ENCODE assay signal across 7 mouse cellular contexts in the genomic region with DNA sequence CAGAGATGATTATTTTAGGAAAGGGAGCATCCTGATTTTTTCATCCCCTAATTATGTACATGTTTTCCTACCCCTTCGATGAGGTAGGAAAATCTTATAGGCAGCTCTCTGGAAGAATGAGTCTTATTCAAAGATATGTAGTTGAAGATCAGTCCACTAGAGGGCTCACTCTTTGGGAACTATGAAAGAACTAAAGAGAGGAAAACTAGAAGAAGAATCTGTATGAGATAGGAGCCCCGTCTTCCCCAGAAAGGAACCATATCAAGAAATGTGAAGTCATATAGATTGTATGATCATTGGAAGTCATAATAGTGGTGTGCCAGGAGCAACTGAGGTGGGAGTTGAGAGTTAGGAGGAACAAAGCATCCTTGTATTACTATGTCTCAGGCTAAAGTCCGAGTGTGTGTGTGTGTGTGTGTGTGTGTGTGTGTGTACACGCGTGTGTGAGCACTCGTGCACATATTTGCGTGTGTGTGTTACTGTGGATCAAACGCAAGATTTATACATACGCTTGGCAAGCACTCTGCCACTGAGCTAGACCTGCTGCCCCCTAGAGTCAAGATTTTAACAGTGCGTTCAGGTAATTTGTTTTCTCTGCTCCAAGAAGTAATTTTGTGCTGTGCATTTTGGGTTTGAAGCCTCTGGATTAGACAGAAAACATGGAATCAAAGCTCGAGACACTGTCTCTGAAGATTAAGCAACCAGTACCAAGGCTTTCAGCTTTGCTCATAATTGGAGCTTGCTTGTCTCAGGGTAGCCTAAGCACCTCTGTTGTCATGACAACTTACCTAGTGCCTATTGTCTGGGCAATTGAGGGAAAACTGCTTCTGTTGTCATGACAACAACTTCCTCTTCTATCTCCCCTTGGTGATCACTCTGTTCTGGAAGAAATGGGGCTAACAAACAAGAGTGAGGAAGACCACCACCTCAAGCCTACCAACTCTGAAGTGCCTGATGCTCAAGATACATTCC. TPM values are rescaled to one million over a fixed set of nuclear protein-coding genes. Genes with fewer than 3 reads are reported as not detected.
DNase-seq lines count a peak whose midpoint lies in the region; ATAC-seq and TF ChIP-seq lines count a peak whose summit lies in the region.

No protein-coding gene starts in this region.

- DNase-seq in limb, embryonic 14.5 days (ENCODE audit: low spot score) = peak; percentile 44
- DNase-seq in limb, embryonic 10.5 days (ENCODE audit: low spot score) = no peak
- DNase-seq in MEL (ENCODE audit: low read depth, low spot score) = peak; percentile 66
- peak; percentile 62 for DNase-seq in induced T-regulatory cell, adult 2 months (ENCODE audit: low read depth)
- no peak for DNase-seq in layer of hippocampus, postnatal 10 days (ENCODE audit: low spot score in 2 of 2)

- H3K27me3 ChIP-seq in limb, embryonic 14.5 days (ENCODE audit: control insufficient read depth, insufficient read depth, low read length) = no peaks in the 10 kb centered on the region
- peaks cover 62% of the 10 kb centered on the region for H3K27me3 ChIP-seq in limb, embryonic 10.5 days (ENCODE audit: low read depth, poor library complexity, severe bottlenecking)
- no peaks in the 10 kb centered on the region for H3K27me3 ChIP-seq in MEL (ENCODE audit: control insufficient read depth in 1 of 2, insufficient read depth in 2 of 2, low read length in 2 of 2)

- peaks cover 7% of the 10 kb centered on the region; the same call in 1 of the 2 replicates for H3K36me3 ChIP-seq in limb, embryonic 14.5 days (ENCODE audit: control insufficient read depth, insufficient read depth, low read length)
- H3K36me3 ChIP-seq in limb, embryonic 10.5 days = peaks cover 18% of the 10 kb centered on the region; the same call in 1 of the 2 replicates
- H3K36me3 ChIP-seq in MEL (ENCODE audit: control insufficient read depth in 1 of 2, insufficient read depth in 2 of 2, low read length in 2 of 2) = no peaks in the 10 kb centered on the region

- H3K79me2 ChIP-seq in MEL (ENCODE audit: control insufficient read depth, insufficient read depth, low read length, poor library complexity) = no peaks in the 10 kb centered on the region

- 78% methylated on average over 11 of the region's 11 CpGs for WGBS in limb, embryonic 14.5 days
- WGBS in limb, embryonic 10.5 days = 84% methylated on average over 11 of the region's 11 CpGs

- no peaks in the 10 kb centered on the region for H3K4me1 ChIP-seq in limb, embryonic 14.5 days (ENCODE audit: control insufficient read depth, insufficient read depth, low read length)
- H3K4me1 ChIP-seq in limb, embryonic 10.5 days = no peaks in the 10 kb centered on the region
- H3K4me1 ChIP-seq in MEL (ENCODE audit: control insufficient read depth in 1 of 2, insufficient read depth in 2 of 2, low read length in 2 of 2) = no peaks in the 10 kb centered on the region
- no peaks in the 10 kb centered on the region for H3K4me1 ChIP-seq in bone marrow macrophage, adult 2 months (ENCODE audit: control insufficient read depth, insufficient read depth, low read length)

- peak; percentile 48 to 74 (median 60) for TF ChIP-seq CTCF in MEL (IDR thresholded peaks at IDR 0.05 in 2 of 3, conservative IDR thresholded peaks at IDR 0.05 in 1 of 3; ENCODE audit: control insufficient read depth in 1 of 3, insufficient read depth in 1 of 3, low read depth in 2 of 3, low read length in 3 of 3, poor library complexity in 1 of 3, severe bottlenecking in 1 of 3)
- TF ChIP-seq CTCF in bone marrow macrophage, adult 2 months (IDR thresholded peaks at IDR 0.05; ENCODE audit: low read depth, low read length) = peak; percentile 38; the same call in 1 of the 2 replicates

- H3K27ac ChIP-seq in limb, embryonic 14.5 days (replicated peaks; ENCODE audit: low read depth, low read length) = no peak overlapping the region
- no peak overlapping the region for H3K27ac ChIP-seq in limb, embryonic 10.5 days
- no peak overlapping the region for H3K27ac ChIP-seq in MEL (ENCODE audit: control insufficient read depth, low read depth, low read length)
- no peak overlapping the region for H3K27ac ChIP-seq in bone marrow macrophage, adult 2 months (ENCODE audit: insufficient read depth, low read depth, low read length)

- no peak overlapping the region for H3K4me2 ChIP-seq in limb, embryonic 14.5 days (replicated peaks; ENCODE audit: low read depth, low read length, severe bottlenecking)

- H3K4me3 ChIP-seq in limb, embryonic 14.5 days (replicated peaks; ENCODE audit: low read length) = no peak overlapping the region
- no peak overlapping the region for H3K4me3 ChIP-seq in limb, embryonic 10.5 days
- H3K4me3 ChIP-seq in MEL (ENCODE audit: control insufficient read depth in 1 of 2, insufficient read depth in 1 of 2, low read depth in 2 of 2, low read length in 2 of 2) = no peak overlapping the region
- no peak overlapping the region for H3K4me3 ChIP-seq in bone marrow macrophage, adult 2 months (ENCODE audit: insufficient read depth, low read length)

- no peaks in the 10 kb centered on the region for H3K9me3 ChIP-seq in limb, embryonic 14.5 days (ENCODE audit: control insufficient read depth, low read length)
- H3K9me3 ChIP-seq in limb, embryonic 10.5 days (replicated peaks) = no peaks in the 10 kb centered on the region
- H3K9me3 ChIP-seq in MEL (replicated peaks; ENCODE audit: insufficient read depth, low read length) = no peaks in the 10 kb centered on the region

- ATAC-seq in limb, embryonic 14.5 days (ENCODE audit: low FRiP score, low read depth) = no peak
- ATAC-seq in monocyte, adult 5-6 weeks (replicated peaks; ENCODE audit: insufficient number of reproducible peaks, low FRiP score, low TSS enrichment, poor library complexity, severe bottlenecking) = no peak

- peak; percentile 22 for TF ChIP-seq RAD21 in MEL (IDR thresholded peaks at IDR 0.05; ENCODE audit: low read depth, low read length)

- no peak for TF ChIP-seq EP300 in MEL (IDR thresholded peaks at IDR 0.05; ENCODE audit: low read depth in 1 of 2, low read length in 2 of 2)

- no peak for TF ChIP-seq POLR2A in limb, embryonic 14.5 days (IDR thresholded peaks at IDR 0.05; ENCODE audit: borderline replicate concordance, extremely low read depth, insufficient read depth, insufficient read length)
- TF ChIP-seq POLR2A in MEL (IDR thresholded peaks at IDR 0.05; ENCODE audit: control insufficient read depth in 1 of 2, insufficient read depth in 1 of 2, low read depth in 1 of 2, low read length in 2 of 2, poor library complexity in 1 of 2) = no peak
- no peak for TF ChIP-seq POLR2A in bone marrow macrophage, adult 2 months (IDR thresholded peaks at IDR 0.05; ENCODE audit: borderline replicate concordance, low read depth, low read length)

- H3K9ac ChIP-seq in limb, embryonic 14.5 days (ENCODE audit: low read depth, low read length, severe bottlenecking) = no peak overlapping the region
- no peak overlapping the region for H3K9ac ChIP-seq in MEL (ENCODE audit: control insufficient read depth, low read depth, low read length, poor library complexity, severe bottlenecking)

TF ChIP-seq in MEL, 35 proteins besides CTCF, POLR2A, EP300 and RAD21:
- no peak for TF ChIP-seq ZKSCAN1 (IDR thresholded peaks at IDR 0.05; ENCODE audit: low read depth, low read length)
- TF ChIP-seq POLR2AphosphoS2 (IDR thresholded peaks at IDR 0.05; ENCODE audit: low read length) = no peak
- TF ChIP-seq NRF1 (IDR thresholded peaks at IDR 0.05; ENCODE audit: insufficient read depth, low read depth, low read length, poor library complexity, severe bottlenecking) = no peak
- peak; percentile 61 for TF ChIP-seq SMC3 (IDR thresholded peaks at IDR 0.05; ENCODE audit: low read depth, low read length)
- no peak for TF ChIP-seq USF2 (IDR thresholded peaks at IDR 0.05; ENCODE audit: borderline replicate concordance in 1 of 2, insufficient read depth in 1 of 2, low read depth in 1 of 2, low read length in 2 of 2)
- TF ChIP-seq MEF2A (IDR thresholded peaks at IDR 0.05; ENCODE audit: extremely low read depth, insufficient replicate concordance, low read depth, low read length, poor library complexity, severe bottlenecking) = no peak

RNA-seq across cellular contexts. Expression of gene Morf4l2, which starts 17.9 kb away (rescaled TPM):
- 397 and 488 TPM in 2 replicates for polyA plus RNA-seq in limb, embryonic 14.5 days (2012; rRNA removed)
- polyA plus RNA-seq in limb, embryonic 14.5 days (2014; fragmentation: Nextera tagmentation; extraction: Ambion mirVana) = 656 and 663 TPM in 2 replicates
- polyA plus RNA-seq in limb, embryonic 10.5 days (2016; fragmentation: Nextera tagmentation; extraction: Ambion mirVana) = 552 and 564 TPM in 2 replicates
- total RNA-seq in MEL (2012; rRNA removed) = 617 and 648 TPM in 2 replicates
- 100 to 1,000 TPM in 1 of 2 experiments, not detected in 1; 921 TPM for polyA plus RNA-seq in MEL (2012; ENCODE audit: insufficient read depth in 1 of 2, insufficient read length in 2 of 2, low read depth in 1 of 2, low replicate concordance in 2 of 2, missing spikeins in 1 of 2)
- 185 TPM in 2 replicates for polyA plus RNA-seq in bone marrow macrophage, adult 2 months (2012; ENCODE audit: insufficient read depth, insufficient read length, missing spikeins)
- total RNA-seq in layer of hippocampus, postnatal 10 days (2021) = 100 to 1,000 TPM; 467 to 472 TPM
- 185 to 216 TPM (median 197 TPM) in 3 replicates for total RNA-seq in monocyte, adult 5-6 weeks (2017)

RNA-seq across cellular contexts. Expression of gene Glra4, which starts 18.6 kb away (rescaled TPM):
- not detected in 2 replicates for polyA plus RNA-seq in limb, embryonic 14.5 days (2012; rRNA removed)
- polyA plus RNA-seq in limb, embryonic 14.5 days (2014; fragmentation: Nextera tagmentation; extraction: Ambion mirVana) = 0.19 TPM in 1 of 2 replicates, not detected in the other
- 0.13 TPM in 2 replicates for polyA plus RNA-seq in limb, embryonic 10.5 days (2016; fragmentation: Nextera tagmentation; extraction: Ambion mirVana)
- not detected in 2 replicates for total RNA-seq in MEL (2012; rRNA removed)
- polyA plus RNA-seq in MEL (2012; ENCODE audit: insufficient read depth in 1 of 2, insufficient read length in 2 of 2, low read depth in 1 of 2, low replicate concordance in 2 of 2, missing spikeins in 1 of 2) = under 1 TPM in 1 of 2 experiments, not detected in 1; 0.13 TPM
- polyA plus RNA-seq in bone marrow macrophage, adult 2 months (2012; ENCODE audit: insufficient read depth, insufficient read length, missing spikeins) = not detected in 2 replicates
- under 1 TPM in 1 of 2 experiments, not detected in 1; 0.39 TPM for total RNA-seq in layer of hippocampus, postnatal 10 days (2021)
- not detected in 3 replicates for total RNA-seq in monocyte, adult 5-6 weeks (2017)

RNA-seq across cellular contexts. Expression of gene Tceal1, which starts 53.6 kb away (rescaled TPM):
- polyA plus RNA-seq in limb, embryonic 14.5 days (2012; rRNA removed) = 6.5 and 8.6 TPM in 2 replicates
- polyA plus RNA-seq in limb, embryonic 14.5 days (2014; fragmentation: Nextera tagmentation; extraction: Ambion mirVana) = 14.7 and 15.6 TPM in 2 replicates
- polyA plus RNA-seq in limb, embryonic 10.5 days (2016; fragmentation: Nextera tagmentation; extraction: Ambion mirVana) = 5.1 and 6.0 TPM in 2 replicates
- not detected in 2 replicates for total RNA-seq in MEL (2012; rRNA removed)
- polyA plus RNA-seq in MEL (2012; ENCODE audit: insufficient read depth in 1 of 2, insufficient read length in 2 of 2, low read depth in 1 of 2, low replicate concordance in 2 of 2, missing spikeins in 1 of 2) = not detected
- 1.7 and 2.1 TPM in 2 replicates for polyA plus RNA-seq in bone marrow macrophage, adult 2 months (2012; ENCODE audit: insufficient read depth, insufficient read length, missing spikeins)
- 10 to 100 TPM; 13.5 to 14.6 TPM for total RNA-seq in layer of hippocampus, postnatal 10 days (2021)
- total RNA-seq in monocyte, adult 5-6 weeks (2017) = not detected in 3 replicates

Comparison
In these comparisons a context has a peak if more than half of its experiments do, and no peak if none do; other contexts are left out.
1. DNase-seq: peak in limb, embryonic 14.5 days (single experiment), MEL (single experiment) and induced T-regulatory cell, adult 2 months (single experiment); none in limb, embryonic 10.5 days (single experiment) and layer of hippocampus, postnatal 10 days (0 of 2).